In the genomic region with DNA sequence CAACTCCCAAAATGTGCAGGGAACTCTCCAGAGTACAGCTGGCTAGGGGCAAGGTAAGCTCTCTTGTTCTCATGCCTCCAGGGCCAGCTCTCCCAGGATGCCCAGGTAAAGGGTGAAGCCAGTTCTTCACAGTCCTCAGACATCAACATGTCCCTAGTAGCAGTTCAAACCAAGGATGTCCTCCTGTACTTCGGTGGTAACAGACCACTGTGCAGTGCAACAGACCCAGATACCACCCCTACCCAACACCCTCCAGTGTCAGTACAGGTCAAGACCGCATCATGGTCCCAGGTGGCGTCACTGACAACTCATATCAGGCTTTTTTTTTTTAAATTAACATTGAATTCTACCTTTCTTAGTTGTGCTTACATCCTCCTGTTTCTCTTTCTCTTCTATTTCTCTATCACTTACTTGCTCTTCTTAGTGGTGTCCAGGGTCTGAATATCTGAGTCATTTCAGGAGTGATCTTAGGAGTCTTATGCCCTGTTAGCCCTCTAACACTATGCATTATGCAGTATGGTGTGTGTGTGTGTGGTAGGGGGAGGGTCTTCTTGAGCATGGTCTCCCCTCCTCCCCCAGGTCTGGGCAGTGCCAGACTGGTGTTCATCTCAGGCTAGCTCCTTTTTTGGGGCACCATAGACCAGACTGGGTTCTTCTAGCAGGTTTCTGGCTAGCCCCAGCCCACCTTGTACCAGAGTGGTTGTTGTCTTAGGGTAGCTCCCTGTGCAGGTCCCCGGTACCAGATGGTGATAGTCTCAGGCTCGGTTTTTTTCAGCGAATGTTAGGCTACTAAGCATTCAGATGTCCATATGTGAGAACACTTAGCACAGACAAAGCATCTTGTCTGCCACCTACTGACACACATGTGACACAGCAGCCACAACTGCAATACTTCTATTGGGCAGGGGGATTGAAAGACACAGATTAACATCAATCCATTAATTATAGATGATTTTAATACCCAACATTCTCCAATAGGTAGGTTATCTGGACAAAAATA, we compare ENCODE assay signal across 9 mouse cellular contexts. TPM values are rescaled to one million over a fixed set of nuclear protein-coding genes. Genes with fewer than 3 reads are reported as not detected.
DNase-seq lines count a peak whose midpoint lies in the region; ATAC-seq lines count a peak whose summit lies in the region.
"Had no signal": no experiment of that assay in that cellular context is flagged by ENCODE, and none has a peak within 500 bp of the region (broad histone marks: within the 10 kb centered on the region; RNA-seq: fewer than 3 reads in every experiment).

No protein-coding gene starts in this region.

- H3K36me3 ChIP-seq in embryonic facial prominence, embryonic 10.5 days (replicated peaks), result no peaks in the 10 kb centered on the region
- H3K36me3 ChIP-seq in lung, embryonic 16.5 days (ENCODE audit: control insufficient read depth, insufficient read depth, low read length), result no peaks in the 10 kb centered on the region

- 0 out of 2 replicates have a peak overlapping the region, but pooled peaks have one; percentile 10 for H3K4me2 ChIP-seq in lung, embryonic 16.5 days (ENCODE audit: low read depth, low read length)

- DNase-seq in B cell, adult 2 months, result peak; percentile 27 to 46
- peak; percentile 33 for DNase-seq in Muller cell, postnatal 12 days (ENCODE audit: inconsistent ontology term)
- DNase-seq in embryonic facial prominence, embryonic 10.5 days (ENCODE audit: low spot score), result peak; percentile 29
- DNase-seq in heart, postnatal 10 days, result peak; percentile 38 to 44
- DNase-seq in kidney, postnatal 4 days, result peak; percentile 26 to 45
- peak; percentile 80 for DNase-seq in retina, embryonic 14.5 days (ENCODE audit: low spot score)
- DNase-seq in urinary bladder, adult 18-20 months (ENCODE audit: low spot score in 2 of 2), result no peak

- 0 out of 2 replicates have a peak, but pooled peaks cover 2% of the 10 kb centered on the region for H3K9me3 ChIP-seq in embryonic facial prominence, embryonic 10.5 days
- H3K9me3 ChIP-seq in lung, embryonic 16.5 days (ENCODE audit: control insufficient read depth, low read length), result no peaks in the 10 kb centered on the region

- WGBS in embryonic facial prominence, embryonic 10.5 days, result 62% methylated on average over 6 of the region's 6 CpGs
- whole genome bisulfite sequencing in lung, embryonic 16.5 days, result 44% methylated on average over 6 of the region's 6 CpGs

- H3K27me3 ChIP-seq in embryonic facial prominence, embryonic 10.5 days (replicated peaks; ENCODE audit: low read depth, poor library complexity, severe bottlenecking), result no peaks in the 10 kb centered on the region
- H3K27me3 ChIP-seq in lung, embryonic 16.5 days (ENCODE audit: control insufficient read depth, insufficient read depth, low read depth, low read length), result no peaks in the 10 kb centered on the region

- no peaks in the 10 kb centered on the region for H3K4me1 ChIP-seq in embryonic facial prominence, embryonic 10.5 days
- no peaks in the 10 kb centered on the region for H3K4me1 ChIP-seq in lung, embryonic 16.5 days (replicated peaks; ENCODE audit: control insufficient read depth, insufficient read depth, low read length)

- peak; percentile 68 for ATAC-seq in lung, embryonic 16.5 days (ENCODE audit: low read depth)

- no peak overlapping the region for H3K4me3 ChIP-seq in embryonic facial prominence, embryonic 10.5 days
- H3K4me3 ChIP-seq in lung, embryonic 16.5 days (ENCODE audit: low read length), result no peak overlapping the region

- intact Hi-C loops in heart, postnatal 10 days (cut with DNase I), result loop anchor here (2.0 to 5.0 kb wide), 4 partner anchors 117 to 1051 kb away; no protein-coding TSS in a partner anchor

- no peak overlapping the region for H3K9ac ChIP-seq in lung, embryonic 16.5 days (ENCODE audit: low read length)

- no peak overlapping the region for H3K27ac ChIP-seq in embryonic facial prominence, embryonic 10.5 days (replicated peaks)
- no peak overlapping the region for H3K27ac ChIP-seq in lung, embryonic 16.5 days (ENCODE audit: low read length)

RNA-seq across cellular contexts. Expression of a gene that starts 9.2 kb away (rescaled TPM):
- not detected in 2 replicates for polyA plus RNA-seq in embryonic facial prominence, embryonic 10.5 days (2016; fragmentation: Nextera tagmentation; extraction: Ambion mirVana)
- total RNA-seq in heart, postnatal 10 days (2021), result not detected
- not detected in 2 replicates for polyA plus RNA-seq in lung, embryonic 16.5 days (2015; fragmentation: Nextera tagmentation; extraction: Ambion mirVana)
- polyA plus RNA-seq: heart, embryonic 14.5 days had no signal

RNA-seq across cellular contexts. Expression of a gene that starts 34.4 kb away (rescaled TPM):
- polyA plus RNA-seq in embryonic facial prominence, embryonic 10.5 days (2016; fragmentation: Nextera tagmentation; extraction: Ambion mirVana), result 63.3 and 66.0 TPM in 2 replicates
- total RNA-seq in heart, postnatal 10 days (2021), result 10 to 100 TPM; 21.1 to 25.3 TPM
- polyA plus RNA-seq in lung, embryonic 16.5 days (2015; fragmentation: Nextera tagmentation; extraction: Ambion mirVana), result 28.5 and 28.9 TPM in 2 replicates

RNA-seq across cellular contexts. Expression of a gene that starts 48.5 kb away (rescaled TPM):
- polyA plus RNA-seq in embryonic facial prominence, embryonic 10.5 days (2016; fragmentation: Nextera tagmentation; extraction: Ambion mirVana), result not detected in 2 replicates
- not detected for total RNA-seq in heart, postnatal 10 days (2021)
- not detected in 2 replicates for polyA plus RNA-seq in lung, embryonic 16.5 days (2015; fragmentation: Nextera tagmentation; extraction: Ambion mirVana)
- polyA plus RNA-seq: heart, embryonic 14.5 days had no signal

Comparison
In these comparisons a context has a peak if more than half of its experiments do, and no peak if none do; other contexts are left out.
1. DNase-seq: peak in B cell, adult 2 months (2 of 2), Muller cell, postnatal 12 days (single experiment), embryonic facial prominence, embryonic 10.5 days (single experiment), heart, postnatal 10 days (2 of 2), kidney, postnatal 4 days (2 of 2) and retina, embryonic 14.5 days (single experiment); none in urinary bladder, adult 18-20 months (0 of 2).